Mouse (Mus musculus) E14TG2a.4 (cell line): Measurements from ENCODE around the gene Eml6.

Experiments used
- CTCF ChIP-seq: conservative IDR thresholded peaks from 2 replicates; pipeline ENCODE4 v1.5.1; 2014; ENCODE audit warnings: low read length
- NANOG ChIP-seq: IDR thresholded peaks from 2 replicates; pipeline ENCODE4 v1.6.1; 2014; ENCODE audit warnings: borderline replicate concordance, low read length, mixed read lengths
- POU5F1 ChIP-seq: IDR thresholded peaks from 2 replicates; pipeline ENCODE4 v1.6.1; 2014; ENCODE audit warnings: low read length, borderline replicate concordance

GRCm38 (mm10) chr11:29751013-29751412 lies 274.8 kb downstream of the Eml6 start:
- TF ChIP-seq CTCF = no peak
- TF ChIP-seq NANOG = no peak
- TF ChIP-seq POU5F1 = no peak
